Mouse (Mus musculus) midbrain, embryonic 11.5 days (tissue): ENCODE results near the gene Pigx. TPM values are rescaled to one million over a fixed set of nuclear protein-coding genes. Genes with fewer than 3 reads are reported as not detected.

Source experiments
- ATAC-seq: fragments of 200-750 bp; cut with Nextera tagmentation; 2 replicates; pipeline ENCODE4 v1.8.0; 2017; ENCODE audit warnings: moderate TSS enrichment, moderate library complexity; ENCODE audit not compliant: low FRiP score
- DNase-seq: peaks from one replicate; pipeline ENCODE4 v3.0.0; 2015; ENCODE audit warnings: low spot score; ENCODE audit errors: missing footprints
- H3K27ac ChIP-seq: fragments of 300-500 bp; sonication (generic); 2 replicates; pipeline ENCODE4 v1.5.1; 2014; ENCODE audit warnings: low read depth, low read length
- H3K27me3 ChIP-seq: fragments of 300-500 bp; sonication (generic); 2 replicates; pipeline ENCODE4 v1.6.1; 2014; ENCODE audit warnings: mild to moderate bottlenecking, low read length, moderate library complexity, mixed read lengths; ENCODE audit not compliant: control insufficient read depth, insufficient read depth
- H3K36me3 ChIP-seq: fragments of 300-500 bp; sonication (generic); 2 replicates; pipeline ENCODE4 v1.6.1; 2014; ENCODE audit warnings: mild to moderate bottlenecking, low read length, moderate library complexity, mixed read lengths; ENCODE audit not compliant: control insufficient read depth, insufficient read depth
- H3K4me1 ChIP-seq: fragments of 300-500 bp; sonication (generic); 2 replicates; pipeline ENCODE4 v1.6.1; 2014; ENCODE audit warnings: low read length; ENCODE audit not compliant: control insufficient read depth, insufficient read depth
- H3K4me2 ChIP-seq: fragments of 300-500 bp; sonication (generic); 2 replicates; pipeline ENCODE4 v1.6.1; 2014; ENCODE audit warnings: mild to moderate bottlenecking, moderate library complexity
- H3K4me3 ChIP-seq: fragments of 300-500 bp; sonication (generic); 2 replicates; pipeline ENCODE4 v1.5.1; 2014; ENCODE audit warnings: low read depth, low read length
- H3K9ac ChIP-seq: fragments of 300-500 bp; sonication (generic); 2 replicates; pipeline ENCODE4 v1.6.1; 2014; ENCODE audit warnings: low read length
- H3K9me3 ChIP-seq: fragments of 300-500 bp; sonication (generic); 2 replicates; pipeline ENCODE4 v1.6.1; 2016; ENCODE audit warnings: low read length; ENCODE audit not compliant: control insufficient read depth
- WGBS: fragments of 180-500 bp; shearing (Covaris S2); extraction: QIAGEN DNeasy Blood & Tissue Kit; methylation state at CpG from one replicate; pipeline ENCODE4 v1.1.7; 2014; 5-methylcytosine and 5-hydroxymethylcytosine counted together
- polyA plus RNA-seq: library from polyadenylated mRNA; unstranded; fragments of >200 nt; fragmentation: Nextera tagmentation; extraction: Ambion mirVana; gene quantifications from 2 replicates; pipeline ENCODE4 v1.2.1, GENCODE M21; 2014

The Pigx gene
- polyA plus RNA-seq, 1 experiment from 2014 or later, result 150 TPM

DNA sequence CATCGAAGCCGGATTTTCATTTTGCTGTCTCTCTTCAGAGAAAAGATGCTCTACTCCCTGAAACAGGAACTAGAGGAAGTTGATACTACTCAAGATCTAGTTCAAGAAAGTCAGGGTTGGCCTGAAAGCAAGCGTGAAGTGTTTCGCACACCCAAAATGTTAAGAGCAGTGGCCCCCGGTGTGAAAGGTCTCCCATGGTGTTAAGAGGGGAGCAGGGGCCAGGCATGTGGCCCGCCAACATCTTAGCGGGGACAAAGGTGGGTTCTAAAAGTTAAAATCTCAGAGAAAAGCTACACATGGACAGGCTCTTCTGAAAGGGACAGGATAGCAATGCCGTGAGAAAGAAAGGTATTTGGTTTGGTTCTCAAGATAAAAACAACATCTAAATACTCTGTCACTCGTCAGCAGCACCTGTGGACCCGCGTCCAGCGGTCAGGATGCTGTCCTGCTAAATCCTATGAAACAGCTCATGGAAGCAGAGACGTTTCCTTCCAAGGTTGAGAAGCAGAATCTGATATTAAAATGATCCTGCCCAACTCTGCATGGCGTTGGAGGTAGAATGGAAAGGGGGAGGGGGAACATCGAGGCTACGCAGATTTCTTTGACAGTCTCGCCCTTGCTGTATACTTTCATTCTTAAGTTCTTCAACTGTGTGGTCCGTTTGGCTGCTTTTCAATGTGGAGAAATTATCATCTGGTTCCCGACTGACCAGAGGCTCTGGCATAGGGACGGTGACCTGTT, 30.1 kb upstream of the Pigx start:
- no peaks in the 10 kb centered on the region for H3K9me3 ChIP-seq
- H3K36me3 ChIP-seq, result no peaks in the 10 kb centered on the region
- H3K4me2 ChIP-seq, result no peak overlapping the region
- ATAC-seq, result no peak
- WGBS, result 81% methylated on average over 20 of the region's 20 CpGs
- DNase-seq, result peak; percentile 60
- no peak overlapping the region for H3K9ac ChIP-seq
- H3K27me3 ChIP-seq, result no peaks in the 10 kb centered on the region
- H3K4me3 ChIP-seq, result no peak overlapping the region
- no peaks in the 10 kb centered on the region for H3K4me1 ChIP-seq
- H3K27ac ChIP-seq, result no peak overlapping the region

- DNase-seq, result no peak
- H3K9ac ChIP-seq, result no peak overlapping the region
- H3K36me3 ChIP-seq, result no peaks in the 10 kb centered on the region
- no peak overlapping the region for H3K4me2 ChIP-seq
- ATAC-seq, result no peak
- H3K4me1 ChIP-seq, result no peaks in the 10 kb centered on the region
- H3K27me3 ChIP-seq, result no peaks in the 10 kb centered on the region
- no peak overlapping the region for H3K4me3 ChIP-seq
- no peak overlapping the region for H3K27ac ChIP-seq
- no peaks in the 10 kb centered on the region for H3K9me3 ChIP-seq
- WGBS, result 85% methylated on average over 4 of the region's 4 CpGs
Measured at GRCm38 (mm10) chr16:32127046-32127445, 27.5 kb upstream of the Pigx start.

DNA sequence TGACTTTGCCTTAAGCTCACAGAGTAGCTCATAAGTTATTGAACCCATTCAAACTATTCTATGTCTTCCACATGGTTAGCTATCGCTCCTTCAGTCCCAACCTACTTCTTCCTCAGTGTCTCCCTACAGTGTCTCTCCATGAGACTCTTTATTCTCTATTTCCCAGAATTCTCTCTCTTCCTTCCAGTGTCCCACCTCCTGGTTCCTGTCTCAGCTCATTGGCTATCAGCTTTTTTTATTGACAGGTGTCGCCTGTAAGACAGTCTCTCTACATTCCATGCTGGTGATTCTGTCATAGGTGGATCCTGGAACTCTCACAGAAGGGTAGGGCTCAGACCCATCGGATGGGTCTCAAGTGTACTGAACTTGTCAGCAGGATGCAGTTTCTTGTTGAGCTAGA, 25.8 kb upstream of the Pigx start:
- H3K27ac ChIP-seq, result no peak overlapping the region
- no peak for ATAC-seq
- no peak overlapping the region for H3K9ac ChIP-seq
- no peaks in the 10 kb centered on the region for H3K4me1 ChIP-seq
- H3K9me3 ChIP-seq, result no peaks in the 10 kb centered on the region
- H3K4me2 ChIP-seq, result no peak overlapping the region
- 87% methylated on average over 3 of the region's 3 CpGs for WGBS
- H3K36me3 ChIP-seq, result no peaks in the 10 kb centered on the region
- DNase-seq, result no peak
- H3K4me3 ChIP-seq, result no peak overlapping the region
- H3K27me3 ChIP-seq, result no peaks in the 10 kb centered on the region

DNA sequence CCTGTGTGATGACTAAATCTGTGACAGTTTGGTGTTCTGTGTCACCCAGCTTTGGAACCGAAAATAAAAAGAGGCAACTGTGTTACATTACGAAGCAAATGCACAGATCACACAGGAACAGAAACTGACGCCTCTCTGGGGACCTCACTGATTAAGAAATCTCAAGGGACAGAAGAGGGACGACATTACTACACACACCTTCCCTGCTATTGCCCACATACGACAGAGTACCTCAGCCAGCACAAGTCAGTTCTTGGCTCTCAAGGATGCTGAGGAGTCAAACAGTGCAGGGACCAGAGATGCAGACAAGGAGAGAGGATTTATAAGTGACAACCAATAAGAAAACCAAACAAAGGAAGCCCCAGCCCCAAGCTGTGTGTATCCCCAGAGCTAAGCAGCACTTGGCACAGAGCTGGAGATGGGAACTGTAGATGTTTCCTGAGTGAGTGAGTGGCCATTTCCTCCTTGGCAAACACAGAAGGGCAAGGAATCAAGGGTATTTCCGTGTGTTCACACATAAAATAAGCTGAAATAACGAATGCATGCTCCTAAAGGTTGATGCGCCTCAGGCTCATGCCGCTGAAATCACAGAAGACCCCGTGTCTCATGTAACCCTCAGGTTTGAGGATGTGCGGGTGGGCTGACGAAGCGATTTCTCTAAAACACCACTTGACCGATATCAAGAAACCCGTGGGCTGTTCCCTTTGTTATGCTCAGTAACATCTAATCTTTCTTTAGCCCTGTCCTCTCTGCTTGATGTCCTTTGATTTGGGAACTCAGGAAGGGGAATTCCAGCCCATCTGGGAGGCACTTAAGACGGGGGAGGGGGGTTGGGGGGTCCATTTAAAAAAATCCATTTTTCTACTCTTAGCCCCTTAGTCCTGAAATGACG, 25.1 kb upstream of the Pigx start:
- no peaks in the 10 kb centered on the region for H3K27me3 ChIP-seq
- no peaks in the 10 kb centered on the region for H3K36me3 ChIP-seq
- no peak overlapping the region for H3K9ac ChIP-seq
- no peaks in the 10 kb centered on the region for H3K9me3 ChIP-seq
- WGBS, result 77% methylated on average over 17 of the region's 17 CpGs
- H3K4me3 ChIP-seq, result no peak overlapping the region
- DNase-seq (no peak), ATAC-seq (no peak)
- no peak overlapping the region for H3K27ac ChIP-seq
- H3K4me2 ChIP-seq, result no peak overlapping the region
- no peaks in the 10 kb centered on the region for H3K4me1 ChIP-seq

- ATAC-seq, result no peak
- no peak overlapping the region for H3K4me3 ChIP-seq
- H3K27ac ChIP-seq, result no peak overlapping the region
- no peak for DNase-seq
- WGBS, result 89% methylated on average over 7 of the region's 7 CpGs
- H3K27me3 ChIP-seq, result no peaks in the 10 kb centered on the region
- H3K4me1 ChIP-seq, result no peaks in the 10 kb centered on the region
- no peaks in the 10 kb centered on the region for H3K9me3 ChIP-seq
- no peaks in the 10 kb centered on the region for H3K36me3 ChIP-seq
- no peak overlapping the region for H3K9ac ChIP-seq
- H3K4me2 ChIP-seq, result no peak overlapping the region
Measured at GRCm38 (mm10) chr16:32124020-32124419, 24.5 kb upstream of the Pigx start.

DNA sequence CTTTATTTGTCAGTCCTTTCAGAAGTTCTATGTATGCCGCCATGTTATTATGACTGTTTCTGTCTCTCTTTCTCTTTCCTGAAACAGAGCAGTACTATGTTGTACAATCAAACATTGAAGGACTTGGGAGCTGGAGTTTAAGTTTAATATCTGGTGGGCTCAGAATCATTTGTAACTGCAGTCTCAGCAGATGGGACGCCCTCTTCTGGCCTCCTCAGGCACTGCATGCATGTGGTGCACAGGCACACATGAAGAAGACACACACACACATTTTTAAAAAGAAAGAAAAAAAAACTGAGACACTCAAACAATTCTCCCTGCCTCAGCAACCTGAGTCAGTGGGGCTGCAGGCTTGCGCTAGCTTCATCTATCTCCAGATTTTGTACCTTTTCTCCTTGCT, 20.9 kb upstream of the Pigx start:
- Histone ChIP-seq H3K9me3 (no peaks in the 10 kb centered on the region), H3K27ac (no peak overlapping the region), H3K4me2 (no peak overlapping the region), H3K27me3 (no peaks in the 10 kb centered on the region), H3K4me1 (no peaks in the 10 kb centered on the region), H3K9ac (no peak overlapping the region), H3K36me3 (no peaks in the 10 kb centered on the region), H3K4me3 (no peak overlapping the region)
- ATAC-seq (no peak), DNase-seq (no peak)
- 71% methylated on average over 3 of the region's 3 CpGs for WGBS

- Histone ChIP-seq H3K4me1 (no peaks in the 10 kb centered on the region), H3K9ac (no peak overlapping the region), H3K4me3 (no peak overlapping the region), H3K27me3 (no peaks in the 10 kb centered on the region), H3K27ac (no peak overlapping the region), H3K36me3 (no peaks in the 10 kb centered on the region), H3K9me3 (no peaks in the 10 kb centered on the region), H3K4me2 (no peak overlapping the region)
- ATAC-seq, result no peak
- no peak for DNase-seq
- 66% methylated on average over 5 of the region's 5 CpGs for WGBS
Measured at GRCm38 (mm10) chr16:32116186-32116585, 16.6 kb upstream of the Pigx start.

GRCm38 (mm10) chr16:32115781-32116180, 16.2 kb upstream of the Pigx start:
- ATAC-seq, result no peak
- no peak overlapping the region for H3K27ac ChIP-seq

DNA sequence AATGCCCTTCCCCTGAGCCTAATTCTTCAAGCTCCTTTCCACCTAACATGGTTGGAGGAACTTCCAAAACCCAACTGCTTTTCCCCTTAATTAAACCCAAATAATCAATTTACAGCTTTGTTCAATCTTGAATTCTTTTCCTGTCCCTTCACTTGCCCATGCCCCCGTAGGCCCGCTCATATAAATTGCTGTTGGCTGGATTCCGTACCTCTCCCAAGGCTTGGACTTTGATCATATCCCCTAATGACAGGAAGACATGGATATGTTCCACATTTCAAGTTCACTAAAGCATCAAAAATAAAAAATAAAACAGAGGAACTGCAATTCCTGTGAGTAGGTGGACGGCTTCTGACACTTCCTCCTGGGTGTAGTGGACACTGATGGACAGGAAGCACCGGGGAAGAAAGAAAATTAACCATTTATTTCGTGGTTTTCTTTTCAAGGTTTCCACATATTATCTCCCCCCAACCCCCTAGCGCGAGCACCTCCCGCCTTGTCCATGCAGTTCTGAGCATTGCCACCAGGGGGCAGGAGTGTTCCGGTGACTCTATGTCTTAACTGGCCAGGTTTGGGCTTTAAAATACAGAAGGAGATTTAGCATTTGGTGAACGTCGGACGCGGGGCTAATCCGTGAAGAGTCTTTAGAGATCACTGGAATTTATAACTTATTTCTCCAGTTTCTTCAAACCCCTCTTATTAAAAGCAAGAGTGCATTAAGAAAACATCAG, 15.6 kb upstream of the Pigx start:
- Histone ChIP-seq H3K4me1 (no peaks in the 10 kb centered on the region), H3K9ac (no peak overlapping the region), H3K9me3 (no peaks in the 10 kb centered on the region), H3K4me2 (no peak overlapping the region), H3K4me3 (no peak overlapping the region), H3K36me3 (no peaks in the 10 kb centered on the region), H3K27me3 (no peaks in the 10 kb centered on the region), H3K27ac (no peak overlapping the region)
- DNase-seq, result peak; percentile 98
- no peak for ATAC-seq
- 19% methylated on average over 15 of the region's 15 CpGs for WGBS

More at GRCm38 (mm10) chr16:32115781-32116180, 16.2 kb upstream of the Pigx start:
- DNase-seq, result no peak
- no peak overlapping the region for H3K4me2 ChIP-seq
- no peak overlapping the region for H3K9ac ChIP-seq
- no peak overlapping the region for H3K4me3 ChIP-seq
- WGBS, result 69% methylated on average over 6 of the region's 6 CpGs
- H3K4me1 ChIP-seq, result no peaks in the 10 kb centered on the region
- no peaks in the 10 kb centered on the region for H3K9me3 ChIP-seq
- no peaks in the 10 kb centered on the region for H3K27me3 ChIP-seq
- no peaks in the 10 kb centered on the region for H3K36me3 ChIP-seq
